Mouse (Mus musculus) Muller cell, postnatal 12 days (primary cell): ENCODE data around the gene Sclt1.
"Not testable (repeated sequence)": the region's sequence is repeated elsewhere in the genome, so short reads cannot be mapped to it uniquely, and the experiment has no call there.

Experiments
- DNase-seq: peaks from one replicate; pipeline ENCODE4 v3.0.0-alpha.2; 2015; ENCODE audit errors: inconsistent ontology term

The Sclt1 gene

DNA sequence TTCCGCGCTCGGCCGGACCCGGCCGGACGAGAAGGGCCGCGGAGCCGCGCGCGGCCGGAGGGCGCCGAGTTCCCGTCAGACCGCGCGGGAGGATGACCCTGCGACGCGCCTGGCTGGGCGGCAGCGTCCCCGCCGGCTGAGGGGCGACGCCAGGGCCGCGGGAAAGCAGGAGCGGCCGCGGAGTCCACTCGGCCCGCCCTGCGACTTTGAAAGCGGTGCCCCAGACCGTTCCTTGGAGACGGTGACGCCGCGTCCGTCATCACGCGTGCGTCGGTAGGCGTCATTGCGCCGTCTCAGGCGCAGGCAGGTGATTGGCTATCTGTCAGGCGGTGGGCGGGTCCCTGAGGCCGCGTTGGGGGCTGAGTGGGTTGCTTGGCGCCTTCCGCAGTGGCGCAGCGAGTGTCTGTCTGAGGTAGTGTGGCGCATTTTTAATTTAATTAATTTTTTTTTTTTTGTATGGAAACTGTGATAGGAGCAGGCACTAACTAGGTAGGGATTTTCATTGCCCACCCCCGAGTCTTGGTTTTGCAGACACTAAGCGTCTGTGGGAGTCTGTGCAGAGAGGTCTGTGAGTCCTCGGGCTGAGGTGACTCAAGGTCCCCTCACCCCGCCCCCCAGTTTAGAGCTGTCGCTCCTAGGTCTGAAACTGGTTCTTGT is at the start of gene Sclt1, which contains the start of gene D3Ertd751e:
Sclt1 (minus strand) TSS at position 237 of the 657 bp plus-strand sequence.
D3Ertd751e (plus strand) TSS at position 334 of the 657 bp plus-strand sequence.
- DNase-seq: peak; percentile 98

DNA sequence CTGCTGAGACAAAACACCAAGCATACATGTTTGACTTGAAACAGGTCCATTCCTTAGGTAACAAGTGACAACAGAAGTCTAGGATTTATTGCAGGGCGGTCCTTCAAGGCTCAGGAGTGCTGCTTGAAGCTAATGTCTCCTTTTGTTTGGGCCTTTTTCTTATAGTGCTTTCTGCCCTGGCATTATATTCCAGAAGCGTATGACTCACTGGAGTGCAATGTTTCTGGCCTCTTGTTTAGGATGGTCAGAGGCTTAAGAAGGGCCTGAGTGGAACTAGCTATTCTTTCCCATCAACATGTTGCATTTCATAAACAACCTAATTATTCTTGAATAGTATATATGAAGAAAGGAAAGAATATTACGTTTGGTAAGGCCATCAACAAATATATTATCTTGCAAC is 19.8 kb upstream of the Sclt1 start:
- peak; percentile 4 for DNase-seq

DNA sequence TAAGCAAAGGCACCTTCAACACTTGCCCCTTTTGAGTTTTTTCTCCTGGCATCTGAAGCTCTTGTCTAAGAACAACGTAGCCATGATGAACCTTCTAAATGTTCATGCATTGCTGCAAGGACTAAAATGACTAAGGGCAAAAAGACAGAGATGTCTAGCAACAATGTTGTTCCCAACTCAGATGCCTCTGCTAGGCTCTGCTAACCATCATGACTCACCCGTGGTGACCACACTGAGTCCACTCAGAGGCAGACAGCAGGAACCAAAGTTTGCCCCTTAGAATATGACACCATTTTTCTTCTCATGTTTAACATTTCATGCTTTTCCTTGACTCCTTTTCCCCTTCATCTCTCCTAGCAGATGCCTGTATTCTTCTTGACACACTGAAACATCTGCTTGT is 12.2 kb upstream of the Sclt1 start:
- no peak for DNase-seq

DNA sequence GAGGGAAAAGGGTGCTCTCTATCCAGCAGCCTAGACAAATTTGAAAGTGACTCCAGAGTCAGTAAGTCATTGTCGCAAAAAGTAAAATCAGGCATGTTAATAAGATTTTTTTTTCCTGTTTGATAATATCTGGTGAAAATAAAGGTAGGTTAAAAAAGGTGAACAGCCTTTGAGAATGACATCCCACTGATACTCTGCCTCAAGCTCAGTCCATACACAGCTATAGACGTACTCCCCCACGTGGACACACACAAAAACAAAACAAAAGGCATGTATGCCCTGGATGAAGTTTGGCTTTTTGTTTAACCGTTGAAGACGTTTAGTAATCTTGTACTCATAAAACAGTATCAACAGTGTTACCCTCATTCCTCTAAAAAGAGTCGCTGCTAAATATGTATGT is 1.1 kb upstream of the Sclt1 start:
- DNase-seq: peak; percentile 17

DNA sequence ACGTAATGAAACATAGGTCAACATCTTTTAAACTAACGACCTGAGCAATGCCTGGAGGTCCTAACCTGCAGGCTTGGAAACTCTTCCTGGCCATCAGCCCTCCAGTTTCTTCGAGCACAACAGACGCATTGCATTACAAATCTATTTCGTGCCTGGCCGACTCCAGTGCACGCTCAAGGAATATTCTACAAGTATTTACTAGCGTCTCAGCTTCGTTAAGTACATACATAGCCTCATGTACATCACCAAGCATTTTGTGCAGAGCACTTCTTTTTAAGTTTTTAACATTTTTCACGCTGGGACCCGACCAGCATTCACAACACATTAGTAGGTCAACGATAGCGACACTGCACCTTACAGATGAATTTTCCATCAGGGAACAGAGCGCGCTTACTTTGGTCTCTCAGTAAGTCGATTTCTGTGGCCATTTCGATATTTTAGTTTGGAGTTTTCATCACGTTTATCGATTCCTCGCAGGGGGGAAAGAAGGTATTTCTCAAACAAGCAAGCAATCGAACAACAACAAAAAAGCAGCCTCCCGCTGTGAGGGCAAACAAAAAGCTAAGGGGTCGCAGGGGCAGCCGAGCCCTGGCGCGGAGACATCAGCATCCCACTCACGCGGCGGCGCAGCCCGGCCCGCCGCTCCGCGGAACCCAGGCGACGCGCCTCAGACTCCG is 575 bp downstream of the Sclt1 start:
- DNase-seq: peak; percentile 16

DNA sequence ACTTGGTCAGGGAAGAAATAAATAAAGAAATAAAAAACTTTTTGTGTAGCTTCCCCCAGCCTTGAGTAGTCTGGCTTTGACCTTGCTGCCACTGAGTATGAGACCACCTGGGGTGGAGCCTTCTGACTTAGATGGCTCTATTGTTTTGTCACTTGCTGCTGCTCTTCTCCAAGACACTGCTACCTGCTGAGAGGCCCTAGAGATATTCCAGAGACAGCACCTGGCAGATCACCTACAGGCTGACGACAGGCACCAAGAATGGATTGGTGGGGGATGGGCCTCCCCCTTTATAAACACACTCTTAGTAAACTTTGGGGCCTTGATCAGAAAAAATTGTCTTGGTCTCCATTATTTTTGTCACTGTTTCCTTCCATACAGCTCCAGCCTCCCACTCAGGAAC is 46.6 kb downstream of the Sclt1 start:
- DNase-seq: no peak

DNA sequence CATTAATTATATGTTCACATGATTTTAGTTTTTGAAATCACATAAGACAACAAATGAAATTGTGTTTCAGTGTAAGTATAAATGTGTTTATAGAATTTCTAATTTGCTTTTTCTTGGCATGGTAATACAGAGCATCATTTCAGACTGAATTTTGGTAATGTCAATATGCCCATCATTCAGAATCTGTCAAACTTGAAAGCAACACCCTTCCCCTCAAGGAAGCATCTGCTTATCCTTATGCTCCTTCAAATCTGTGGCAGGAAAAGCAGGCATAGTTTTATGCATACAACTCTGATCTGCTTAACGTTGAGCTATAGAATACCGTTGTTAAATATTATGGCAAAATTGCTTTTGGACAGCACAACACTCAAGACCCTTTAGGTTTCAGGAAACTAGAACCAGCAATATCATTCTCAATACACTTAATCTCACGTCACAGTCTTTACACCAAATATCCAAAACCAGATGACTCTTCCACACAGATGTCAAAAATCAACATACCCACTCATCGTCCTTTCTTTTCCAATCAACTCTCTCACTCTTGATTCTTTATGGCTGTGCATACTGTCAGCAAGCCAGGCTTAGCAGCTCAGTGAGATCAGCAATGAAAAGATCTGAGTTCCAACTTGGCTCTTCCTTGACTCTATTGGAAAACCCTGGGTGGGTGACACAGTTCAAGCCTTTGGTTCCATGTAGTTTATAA is 49.7 kb downstream of the Sclt1 start:
- no peak for DNase-seq

DNA sequence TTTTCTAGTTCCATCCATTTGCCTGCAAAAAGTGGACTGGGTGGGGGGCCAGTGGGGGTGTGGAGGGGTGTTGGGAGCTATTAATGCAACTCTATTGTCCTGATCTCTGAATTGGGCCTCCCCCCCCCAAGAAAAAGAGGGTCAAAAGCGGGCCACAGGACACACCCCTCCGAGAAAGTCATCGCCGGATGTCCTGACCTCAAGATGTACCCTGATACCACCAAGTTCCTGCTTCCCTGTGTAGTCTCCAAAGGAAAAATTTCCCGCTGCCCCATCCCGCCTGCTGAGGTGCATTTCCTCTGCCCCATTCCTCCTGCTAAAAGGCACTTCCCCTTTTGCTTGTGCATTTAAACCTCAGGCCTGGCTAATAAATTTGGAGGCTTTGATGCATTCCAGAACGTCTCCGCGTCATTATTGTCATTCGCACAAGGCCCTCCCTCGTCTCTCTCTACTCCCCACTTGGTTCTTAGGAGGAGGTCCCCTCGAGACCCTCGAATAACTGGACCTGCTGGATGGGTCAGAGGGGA is 52.1 kb downstream of the Sclt1 start:
- DNase-seq: not testable (repeated sequence)

DNA sequence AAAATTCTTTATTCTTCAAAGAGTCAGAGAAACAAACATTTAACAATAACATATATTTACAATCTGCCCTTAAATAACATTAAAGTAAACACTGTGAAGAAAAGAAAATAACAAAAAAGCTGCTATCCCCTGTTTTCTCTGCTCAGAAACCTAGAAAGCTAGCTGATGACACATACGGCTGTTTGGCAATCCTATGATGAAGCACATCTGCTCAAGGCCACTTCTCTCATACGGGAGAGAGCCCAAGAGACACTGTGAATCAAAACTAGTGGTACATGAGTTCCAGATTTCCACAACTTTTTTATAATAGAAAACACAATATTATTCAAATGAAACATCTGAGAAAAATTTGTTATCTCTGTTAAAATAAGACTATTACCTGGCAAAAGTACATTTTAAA is 55.9 kb downstream of the Sclt1 start:
- DNase-seq: no peak

DNA sequence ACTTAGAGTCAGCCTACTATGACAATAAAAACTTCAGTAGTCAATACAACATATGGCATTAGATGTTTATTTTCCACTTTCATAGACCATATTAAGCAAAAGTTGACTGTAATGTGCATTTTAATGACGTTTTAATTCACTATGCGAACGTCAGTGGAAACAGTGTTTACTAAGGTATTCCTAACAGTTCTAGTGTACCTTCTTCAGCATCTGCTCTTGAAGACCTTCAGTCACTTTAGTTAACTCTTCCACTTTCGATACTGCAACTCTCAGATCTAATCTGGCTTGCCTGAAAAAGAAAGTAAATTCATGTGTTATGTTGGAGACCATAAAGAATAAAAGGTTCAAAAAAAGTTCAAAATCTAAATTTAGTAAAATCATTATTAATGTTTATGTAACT is 60.2 kb downstream of the Sclt1 start:
- no peak for DNase-seq

DNA sequence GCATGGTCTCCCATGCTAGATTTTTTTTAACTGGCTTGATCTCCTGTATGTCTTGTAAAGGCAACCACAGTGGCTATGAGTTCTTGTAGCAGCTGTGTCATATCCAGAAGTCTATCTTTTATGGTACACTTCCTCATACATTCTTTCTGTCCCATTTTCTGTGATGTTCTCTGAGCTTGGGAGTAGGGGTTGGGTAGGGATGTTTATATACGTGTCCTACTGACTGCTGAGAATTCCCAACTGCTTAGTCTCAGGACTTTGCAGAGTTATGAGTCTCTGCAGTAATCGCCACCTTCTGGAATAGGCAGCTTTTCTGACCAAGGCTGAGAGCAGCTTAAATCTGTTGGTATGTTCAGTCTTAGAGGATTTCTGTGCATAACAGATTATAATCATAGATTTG is 65.7 kb downstream of the Sclt1 start:
- DNase-seq: no peak

DNA sequence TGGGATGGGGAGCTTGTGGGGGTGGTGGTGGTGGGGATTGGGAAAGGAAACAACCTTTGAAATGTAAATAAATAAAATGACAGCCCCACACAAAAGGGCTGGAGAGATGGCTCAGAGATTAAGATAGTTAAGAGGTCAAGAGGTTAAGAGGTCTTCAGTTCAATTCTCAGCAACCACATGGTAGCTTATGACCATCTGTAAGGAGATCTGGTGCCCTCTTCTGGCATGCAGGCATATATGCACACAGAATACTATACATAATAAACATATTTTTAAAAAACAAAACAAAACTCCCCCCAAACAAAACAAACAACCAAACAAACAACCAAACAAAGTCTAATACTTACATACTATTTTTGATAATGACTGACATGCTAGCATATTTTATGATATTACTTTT is 67.5 kb downstream of the Sclt1 start:
- no peak for DNase-seq

DNA sequence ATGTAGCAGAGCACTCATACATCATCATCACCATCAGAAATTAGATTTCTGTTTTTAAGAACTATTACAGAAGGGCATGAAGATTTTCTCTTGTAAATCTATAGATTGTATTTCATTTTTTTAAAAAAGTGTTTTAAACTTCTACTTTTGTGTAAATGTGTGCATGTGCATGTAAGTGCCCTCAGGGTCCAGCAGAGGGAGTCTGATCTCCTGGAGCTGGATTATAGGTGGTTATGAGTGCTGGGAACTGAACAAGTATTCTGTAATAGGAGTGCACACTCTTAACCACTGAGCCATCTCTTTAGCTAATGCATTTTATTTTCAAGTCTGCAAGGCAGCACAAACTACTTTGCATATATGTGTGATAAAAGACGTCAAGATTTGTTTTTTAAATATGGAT is 86.7 kb downstream of the Sclt1 start:
- no peak for DNase-seq

DNA sequence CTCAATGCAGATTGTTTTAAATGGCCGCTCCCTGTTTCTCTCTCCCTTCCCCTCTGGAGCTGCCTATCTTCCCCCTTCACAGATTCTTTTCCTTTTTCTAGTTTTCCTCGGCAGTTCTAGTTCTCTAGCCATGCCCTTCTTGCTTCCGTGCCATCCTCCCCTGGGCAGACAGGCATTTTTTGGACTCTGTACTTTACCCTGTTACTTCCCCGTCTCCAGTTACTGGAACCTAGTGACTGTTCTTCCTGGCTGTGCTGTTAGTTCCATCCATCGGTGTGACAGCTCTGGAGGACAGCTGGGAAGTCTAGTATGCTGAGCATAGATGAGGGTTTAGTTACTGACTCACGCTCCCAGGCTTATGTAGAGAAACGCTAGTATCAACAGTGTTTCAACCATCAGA is 121.3 kb downstream of the Sclt1 start:
- DNase-seq: no peak

DNA sequence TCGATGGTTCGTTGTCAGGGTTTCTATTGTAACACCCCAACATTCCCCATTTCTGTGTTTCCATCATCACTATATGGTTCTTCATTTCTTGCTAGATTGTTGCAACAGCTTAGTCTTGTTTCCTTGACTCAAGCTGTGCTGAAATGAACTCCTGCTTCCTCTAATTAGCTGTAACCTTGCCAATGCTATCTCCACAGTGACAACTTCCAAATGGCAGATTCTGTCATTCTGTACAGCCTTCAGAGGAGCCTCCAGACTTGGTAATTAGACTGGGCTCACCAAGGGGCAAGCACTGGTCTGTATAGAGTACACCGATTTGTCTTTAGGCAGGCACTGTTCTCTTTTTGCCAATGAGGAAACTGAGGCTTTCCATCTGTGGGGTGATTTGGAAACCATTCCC is 123.8 kb downstream of the Sclt1 start:
- DNase-seq: no peak

DNA sequence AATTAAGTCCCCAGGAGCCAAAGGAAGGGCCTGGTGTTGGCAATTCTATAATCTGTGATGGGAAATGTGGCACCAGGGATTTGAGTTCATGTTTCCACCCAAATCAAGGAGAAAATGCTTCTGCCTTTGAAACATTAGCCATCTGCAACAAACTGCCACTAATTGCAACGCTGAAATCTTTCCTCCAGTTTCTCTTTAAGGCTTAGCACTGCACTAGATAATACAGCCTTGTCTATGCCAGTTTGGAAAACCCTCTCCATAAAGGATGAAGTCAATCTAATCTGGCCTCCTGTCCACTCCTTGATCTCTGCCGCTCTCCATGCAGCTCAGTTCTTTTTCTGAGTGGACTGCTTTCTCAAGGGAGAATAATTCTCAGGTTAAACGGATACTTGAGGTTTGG is 124.3 kb downstream of the Sclt1 start:
- no peak for DNase-seq

DNA sequence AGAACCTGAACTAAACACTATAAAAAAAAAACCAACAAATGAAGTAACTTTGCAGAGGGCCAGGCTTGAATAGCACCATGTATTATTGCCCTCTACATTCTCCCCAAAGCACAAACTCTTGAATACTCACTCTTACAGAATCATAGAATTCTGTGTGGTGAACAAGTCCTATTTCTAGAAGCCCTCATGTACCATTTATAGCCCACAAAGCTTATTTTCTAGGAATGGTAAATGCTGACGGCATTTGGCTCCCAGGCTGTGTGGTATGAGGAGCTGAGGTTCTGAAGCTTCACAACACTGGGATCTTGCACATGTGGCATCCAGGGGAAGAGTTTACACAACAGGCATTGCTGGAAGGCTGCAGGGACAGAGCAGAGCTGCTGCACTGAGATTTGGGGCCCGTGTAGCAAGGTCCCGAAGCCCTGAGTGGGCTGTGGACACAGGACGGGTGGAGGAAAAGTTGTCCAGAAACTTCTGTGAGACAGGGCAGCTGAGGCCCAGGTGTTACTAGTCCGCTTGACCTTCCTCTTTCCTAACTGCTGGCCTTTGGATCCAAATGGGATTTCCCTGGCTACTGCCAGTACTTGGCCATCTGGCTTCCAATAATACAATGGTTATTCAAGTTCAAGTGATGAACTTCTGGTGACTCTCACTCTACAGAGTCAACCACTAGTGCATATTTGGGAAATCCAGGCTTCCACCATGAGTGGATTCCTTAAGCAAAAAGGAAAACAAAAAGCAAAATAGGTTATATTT is 127.9 kb downstream of the Sclt1 start:
- no peak for DNase-seq

DNA sequence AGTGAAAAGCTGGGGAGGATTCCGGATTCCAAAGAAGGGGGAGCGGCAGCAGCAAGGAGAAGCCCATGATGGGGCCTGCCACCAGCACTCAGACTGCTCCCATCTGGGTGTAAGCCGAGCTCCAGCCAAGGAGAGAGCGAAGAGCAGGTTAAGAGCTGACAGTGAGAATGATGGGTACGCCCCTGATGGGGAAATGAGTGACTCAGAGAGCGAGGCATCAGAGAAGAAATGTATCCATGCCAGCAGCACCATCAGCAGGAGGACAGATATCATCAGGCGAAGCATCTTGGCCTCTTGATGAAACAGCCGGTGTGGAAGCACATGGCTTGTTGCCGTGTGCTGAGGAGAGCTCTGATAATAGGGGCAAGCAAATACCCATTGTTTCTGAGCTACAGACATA is 128.6 kb downstream of the Sclt1 start:
- no peak for DNase-seq

DNA sequence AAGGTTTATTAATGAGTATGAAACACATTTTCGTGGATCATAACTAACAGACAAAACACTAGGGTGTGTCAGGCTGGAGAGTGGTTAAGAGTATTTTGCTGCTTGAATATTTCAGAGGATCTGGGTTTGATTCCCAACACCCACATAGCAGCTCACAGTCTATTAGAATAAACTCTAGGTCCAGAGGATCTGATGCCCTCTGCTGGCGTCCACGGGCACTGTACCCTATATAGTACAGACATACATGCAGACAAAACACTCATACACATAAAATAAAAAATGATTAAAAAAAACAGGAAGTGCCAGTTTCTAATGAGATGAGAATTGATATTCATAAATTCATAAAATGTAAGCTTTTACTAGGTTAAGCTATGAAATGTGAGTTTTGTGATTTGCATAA is 130.1 kb downstream of the Sclt1 start:
- no peak for DNase-seq

DNA sequence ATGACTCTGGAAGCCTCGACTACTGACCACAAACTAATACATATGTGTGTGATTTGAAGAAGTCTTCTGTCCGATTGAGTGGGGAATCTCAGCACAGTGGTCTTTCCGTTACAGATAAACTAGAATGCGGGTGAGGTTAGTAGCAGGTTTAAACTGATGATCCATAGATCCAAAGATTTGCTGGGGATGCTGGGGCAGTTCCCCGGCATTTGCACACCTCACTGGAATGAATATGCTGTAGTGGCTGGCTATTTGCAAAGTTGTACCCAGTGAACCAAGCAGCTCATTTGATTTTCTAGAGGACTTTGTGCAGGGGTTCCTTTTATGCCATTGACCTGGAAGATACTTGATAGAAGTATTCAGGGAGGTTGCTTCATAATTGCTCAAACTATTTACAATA is 133.2 kb downstream of the Sclt1 start:
- DNase-seq: no peak

DNA sequence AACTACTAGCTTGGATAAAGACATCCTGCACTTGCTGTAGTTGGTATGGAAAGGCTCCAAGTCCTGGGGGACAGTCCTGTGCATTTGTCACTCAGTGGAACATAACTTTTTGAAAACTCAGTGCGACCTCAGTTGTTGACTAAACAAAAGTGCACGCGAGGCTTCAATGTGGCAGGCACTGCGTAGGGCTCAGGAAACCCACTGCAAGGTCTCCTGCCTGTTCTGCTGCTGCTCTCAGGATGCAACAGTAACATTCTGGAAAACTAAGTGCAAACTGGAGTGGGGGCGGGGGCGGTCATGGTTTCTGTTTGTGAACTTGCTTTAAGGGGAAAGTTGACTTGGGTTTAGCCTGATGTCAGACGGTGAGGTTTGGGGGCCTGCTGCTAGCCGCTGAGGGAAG is 134.8 kb downstream of the Sclt1 start:
- DNase-seq: no peak

DNA sequence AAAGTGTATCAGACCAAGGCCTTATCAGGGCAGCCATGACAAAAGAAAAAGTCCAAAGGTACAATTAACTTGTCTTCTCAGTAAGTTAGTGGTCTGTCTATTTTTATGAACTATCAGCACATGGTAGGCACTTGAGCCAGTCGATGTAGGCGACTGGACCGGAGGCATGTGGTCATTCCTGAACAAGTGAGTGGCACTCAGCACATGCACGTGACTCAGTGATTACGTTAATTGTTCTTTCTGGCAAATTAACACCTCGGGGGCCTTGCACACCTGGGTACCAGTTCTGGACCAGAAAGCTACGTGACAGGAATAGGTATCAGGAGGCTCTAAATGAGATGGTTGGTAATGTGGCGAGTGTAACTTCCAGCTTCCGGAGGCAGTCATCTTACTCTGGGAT is 135.3 kb downstream of the Sclt1 start:
- no peak for DNase-seq
